Mouse (Mus musculus) heart, embryonic 16.5 days (tissue): ENCODE data around the gene Gm12216. TPM values are rescaled to one million over a fixed set of nuclear protein-coding genes. Genes with fewer than 3 reads are reported as not detected.

Experiments used
- ATAC-seq: fragments of 200-750 bp; cut with Nextera tagmentation; replicated peaks from 2 replicates; pipeline ENCODE4 v1.8.0; 2017; ENCODE audit warnings: moderate number of reproducible peaks; ENCODE audit not compliant: insufficient read depth, low FRiP score; ENCODE audit errors: extremely low read depth
- H3K27ac ChIP-seq: fragments of 300-500 bp; sonication (generic); 2 replicates; pipeline ENCODE4 v1.5.1; 2014; ENCODE audit warnings: mild to moderate bottlenecking, low read length, control low read depth, moderate library complexity
- H3K27me3 ChIP-seq: fragments of 300-500 bp; sonication (generic); 2 replicates; pipeline ENCODE4 v1.6.1; 2014; ENCODE audit warnings: low read length, mixed read lengths; ENCODE audit not compliant: control insufficient read depth, insufficient read depth
- H3K36me3 ChIP-seq: fragments of 300-500 bp; sonication (generic); 2 replicates; pipeline ENCODE4 v1.6.1; 2014; ENCODE audit not compliant: control insufficient read depth, insufficient read depth
- H3K4me1 ChIP-seq: fragments of 300-500 bp; sonication (generic); 2 replicates; pipeline ENCODE4 v1.6.1; 2014; ENCODE audit warnings: low read length, mixed read lengths; ENCODE audit not compliant: control insufficient read depth, insufficient read depth
- H3K4me2 ChIP-seq: fragments of 300-500 bp; sonication (generic); 2 replicates; pipeline ENCODE4 v1.6.1; 2014; ENCODE audit warnings: low read depth, mild to moderate bottlenecking, control low read depth, low read length
- H3K4me3 ChIP-seq: fragments of 300-500 bp; sonication (generic); 2 replicates; pipeline ENCODE4 v1.5.1; 2014; ENCODE audit warnings: mild to moderate bottlenecking, control low read depth, low read length
- H3K9ac ChIP-seq: fragments of 300-500 bp; sonication (generic); 2 replicates; pipeline ENCODE4 v1.6.1; 2014; ENCODE audit warnings: low read length, control low read depth
- H3K9me3 ChIP-seq: fragments of 300-500 bp; sonication (generic); replicated peaks from 2 replicates; pipeline ENCODE4 v1.6.1; 2016; ENCODE audit warnings: low read length; ENCODE audit not compliant: control insufficient read depth
- WGBS: fragments of 180-500 bp; shearing (Covaris S2); extraction: QIAGEN DNeasy Blood & Tissue Kit; methylation state at CpG from one replicate; pipeline ENCODE4 v1.1.7; 2014; 5-methylcytosine and 5-hydroxymethylcytosine counted together
- microRNA-seq: library from miRNA; unstranded; fragments of <30 nt; microRNA quantifications from one replicate; pipeline ENCODE4, GENCODE M21; 2017
- polyA plus RNA-seq: library from polyadenylated mRNA; unstranded; fragments of >200 nt; fragmentation: Nextera tagmentation; extraction: Ambion mirVana; gene quantifications from 2 replicates; pipeline ENCODE4 v1.2.1, GENCODE M21; 2015

Gm12216 gene
- polyA plus RNA-seq, 1 experiment from 2014 or later: 2.7 TPM

DNA sequence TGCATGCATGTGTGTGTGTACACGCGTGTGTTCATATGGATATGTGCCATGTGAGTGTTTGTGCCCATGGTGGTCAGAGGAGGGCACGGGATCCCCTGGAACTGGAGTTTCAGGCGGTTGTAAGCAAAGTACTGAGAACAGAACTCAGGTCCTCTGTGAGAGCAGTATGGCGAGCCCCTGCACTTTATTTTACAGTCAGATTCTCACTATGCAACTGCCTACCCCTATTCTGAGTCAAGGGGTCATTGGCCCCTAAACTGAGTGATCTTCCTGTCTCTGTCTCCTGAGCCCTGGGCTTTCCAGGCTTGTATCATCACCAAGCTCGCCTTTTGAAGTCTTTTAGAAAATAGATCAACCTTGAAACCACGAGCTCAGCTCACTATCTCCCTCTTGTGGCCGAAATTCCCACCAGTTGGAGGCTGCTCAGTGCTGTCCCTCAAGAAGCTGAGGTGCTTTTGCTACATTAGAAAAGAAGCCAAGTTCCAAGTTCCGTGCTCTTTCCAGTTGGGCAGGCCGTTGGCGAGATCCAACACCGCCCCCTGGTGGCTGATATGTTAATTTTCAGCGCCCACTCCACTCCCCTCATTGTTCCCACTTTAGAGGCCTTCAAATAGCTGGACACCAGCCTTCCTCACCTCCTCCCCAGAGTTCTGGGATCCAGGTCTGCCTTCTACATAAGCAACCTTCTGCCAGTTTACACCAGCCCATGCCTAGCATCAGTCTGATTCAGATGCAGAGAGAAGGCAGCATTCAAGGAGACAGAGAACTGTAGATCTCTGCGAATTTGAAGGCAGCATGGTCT, 122.1 kb downstream of the Gm12216 start:
- H3K36me3 ChIP-seq: no peaks in the 10 kb centered on the region
- no peaks in the 10 kb centered on the region for H3K27me3 ChIP-seq
- H3K4me2 ChIP-seq: no peak overlapping the region
- 44% methylated on average over 14 of the region's 14 CpGs for WGBS
- ATAC-seq: peak; percentile 69
- H3K9me3 ChIP-seq: no peaks in the 10 kb centered on the region
- no peak overlapping the region for H3K9ac ChIP-seq
- H3K4me1 ChIP-seq: no peaks in the 10 kb centered on the region
- no peak overlapping the region for H3K4me3 ChIP-seq
- no peak overlapping the region for H3K27ac ChIP-seq

DNA sequence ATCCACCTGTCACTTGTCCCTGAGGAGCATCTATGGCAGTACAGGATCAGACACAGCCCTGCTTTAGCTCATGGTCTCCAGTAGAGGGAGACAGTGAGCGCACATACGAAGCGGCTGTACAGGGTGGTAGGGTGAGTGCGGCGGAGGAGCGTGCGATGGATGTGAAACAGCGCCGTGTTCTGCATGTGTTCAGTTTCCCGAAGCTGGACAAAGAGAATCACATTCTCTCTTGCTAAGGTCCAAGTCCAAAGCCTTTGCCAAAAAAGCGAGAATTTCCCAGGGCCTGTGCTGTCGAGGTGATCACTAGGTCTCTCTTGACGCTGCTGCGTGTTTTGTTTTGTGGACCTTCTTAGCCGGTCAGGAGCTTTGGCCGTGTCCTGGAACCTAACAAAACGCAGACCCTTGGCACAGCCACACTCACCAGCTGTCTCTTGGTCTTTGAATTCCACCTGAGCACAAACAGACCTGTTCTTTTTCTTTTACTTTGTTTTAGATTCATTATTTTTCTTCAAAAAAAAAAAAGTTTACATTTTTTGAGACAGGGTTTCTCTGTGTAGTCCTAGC, 123.3 kb downstream of the Gm12216 start:
- no peak overlapping the region for H3K9ac ChIP-seq
- H3K27ac ChIP-seq: no peak overlapping the region
- peak overlapping the region; percentile 58 for H3K4me2 ChIP-seq
- ATAC-seq: peak; percentile 77
- WGBS: 26% methylated on average over 17 of the region's 17 CpGs
- peak overlapping the region; percentile 23 for H3K4me3 ChIP-seq
- H3K9me3 ChIP-seq: no peaks in the 10 kb centered on the region
- H3K4me1 ChIP-seq: no peaks in the 10 kb centered on the region
- H3K36me3 ChIP-seq: no peaks in the 10 kb centered on the region
- H3K27me3 ChIP-seq: no peaks in the 10 kb centered on the region

DNA sequence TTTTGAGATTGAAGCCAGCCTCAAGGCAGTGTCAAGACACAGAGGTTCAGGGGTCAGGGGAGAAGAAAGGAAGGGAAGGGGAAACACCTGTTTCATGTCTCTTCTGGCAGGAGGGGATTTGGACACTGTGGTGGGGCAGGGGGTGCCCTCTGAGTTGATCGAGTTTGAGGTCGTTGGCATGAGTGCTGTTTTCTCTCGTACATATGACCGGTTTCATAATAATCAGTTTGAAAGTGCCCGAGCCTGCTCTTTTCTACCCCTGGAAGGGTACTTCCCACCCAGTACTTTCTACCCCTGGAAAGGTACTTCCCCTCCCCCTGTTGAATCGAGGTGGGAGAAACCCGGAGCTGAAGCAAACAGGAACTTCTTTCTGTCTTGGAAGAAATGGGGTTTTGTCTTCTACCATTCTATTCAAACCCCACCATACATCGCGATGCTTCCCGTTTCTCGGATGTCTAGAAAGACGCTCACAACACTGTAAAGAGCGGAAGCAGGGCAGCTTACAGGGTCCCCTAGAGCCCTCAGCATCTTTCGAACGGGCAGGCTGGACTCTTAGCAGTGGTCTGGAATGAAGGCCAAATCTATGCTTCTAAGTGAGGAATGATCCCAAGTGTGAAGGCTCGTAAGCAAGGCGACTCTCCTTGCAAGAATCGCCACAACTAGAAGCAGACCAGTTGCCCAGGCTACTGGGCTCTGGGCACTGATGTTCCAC, 123.9 kb downstream of the Gm12216 start:
- H3K36me3 ChIP-seq: no peaks in the 10 kb centered on the region
- H3K9ac ChIP-seq: no peak overlapping the region
- WGBS: 67% methylated on average over 18 of the region's 18 CpGs
- no peak overlapping the region for H3K27ac ChIP-seq
- H3K9me3 ChIP-seq: no peaks in the 10 kb centered on the region
- no peak overlapping the region for H3K4me2 ChIP-seq
- H3K27me3 ChIP-seq: no peaks in the 10 kb centered on the region
- H3K4me1 ChIP-seq: no peaks in the 10 kb centered on the region
- H3K4me3 ChIP-seq: no peak overlapping the region
- no peak for ATAC-seq

DNA sequence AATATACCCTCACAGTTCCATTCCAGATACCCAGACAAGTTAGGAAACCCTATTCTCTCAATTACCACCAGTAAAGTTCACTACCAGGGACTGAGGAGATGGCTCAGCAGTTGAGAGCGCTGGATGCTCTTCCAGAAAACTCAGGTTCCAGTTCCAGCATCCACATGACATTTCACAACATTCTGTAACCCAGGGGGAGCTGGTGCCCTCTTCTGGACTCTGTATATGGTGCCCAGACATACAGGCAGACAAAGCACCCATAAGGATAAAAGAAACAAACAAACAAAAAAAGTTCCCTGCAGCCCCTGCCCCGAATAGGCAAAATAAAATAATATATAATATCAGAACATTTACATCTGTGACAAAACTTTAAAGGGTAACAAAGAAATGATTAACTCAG, 124.6 kb downstream of the Gm12216 start:
- no peak for ATAC-seq
- H3K27ac ChIP-seq: no peak overlapping the region
- no peak overlapping the region for H3K9ac ChIP-seq
- H3K36me3 ChIP-seq: no peaks in the 10 kb centered on the region
- no peaks in the 10 kb centered on the region for H3K4me1 ChIP-seq
- WGBS: 76% methylated on average over 2 of the region's 2 CpGs
- H3K27me3 ChIP-seq: no peaks in the 10 kb centered on the region
- no peak overlapping the region for H3K4me3 ChIP-seq
- no peaks in the 10 kb centered on the region for H3K9me3 ChIP-seq
- no peak overlapping the region for H3K4me2 ChIP-seq

DNA sequence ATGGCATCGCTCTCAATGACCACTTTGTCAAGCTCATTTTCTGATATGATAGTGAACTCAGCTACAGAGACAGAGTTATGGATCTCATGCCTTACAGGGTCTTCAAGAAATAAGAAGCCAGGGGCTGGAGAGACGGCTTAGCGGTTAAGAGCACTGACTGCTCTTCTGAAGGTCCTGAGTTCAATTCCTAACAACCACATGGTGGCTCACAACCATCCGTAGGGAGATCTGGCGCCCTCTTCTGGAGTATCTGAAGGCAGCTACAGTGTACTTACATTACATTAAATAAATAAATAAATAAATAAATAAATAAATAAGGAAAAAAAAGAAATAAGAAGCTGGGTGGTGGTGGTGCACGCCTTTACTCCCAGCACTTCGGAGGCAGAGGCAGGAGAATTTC, 125.2 kb downstream of the Gm12216 start:
- Histone ChIP-seq H3K4me2 (no peak overlapping the region), H3K9me3 (no peaks in the 10 kb centered on the region), H3K9ac (no peak overlapping the region), H3K36me3 (no peaks in the 10 kb centered on the region), H3K4me3 (no peak overlapping the region), H3K27ac (no peak overlapping the region), H3K4me1 (no peaks in the 10 kb centered on the region), H3K27me3 (no peaks in the 10 kb centered on the region)
- WGBS: 82% methylated on average over 7 of the region's 7 CpGs
- no peak for ATAC-seq

Small RNAs within 50 kb of the gene (microRNA-seq; reads per million reads assigned to microRNA genes)
- gene Mir7671: not detected

Other genes starting within 250 kb of the Gm12216 start
- 0.51 and 1.1 TPM in 2 replicates for gene Il4, start 240.6 kb downstream of the Gm12216 start, polyA plus RNA-seq
- 0.24 TPM in 1 of 2 replicates, not detected in the other for gene Il13, start 224.6 kb downstream of the Gm12216 start, polyA plus RNA-seq
- gene Rad50, start 151.9 kb downstream of the Gm12216 start, polyA plus RNA-seq: 19.9 and 23.9 TPM in 2 replicates
- not detected in 2 replicates for gene Il5, start 138.5 kb downstream of the Gm12216 start, polyA plus RNA-seq
- 17.2 and 25.7 TPM in 2 replicates for gene Irf1, start 89.2 kb downstream of the Gm12216 start, polyA plus RNA-seq
- 0.16 and 0.53 TPM in 2 replicates for gene Gm17334, start 86.1 kb downstream of the Gm12216 start, polyA plus RNA-seq
- gene Slc22a5, start 32.4 kb upstream of the Gm12216 start, polyA plus RNA-seq: 9.0 and 10.6 TPM in 2 replicates
- 2.0 and 2.5 TPM in 2 replicates for gene Slc22a21, start 121.1 kb upstream of the Gm12216 start, polyA plus RNA-seq
- 1.1 and 1.2 TPM in 2 replicates for gene Slc22a4, start 168.8 kb upstream of the Gm12216 start, polyA plus RNA-seq
- 16.0 and 26.4 TPM in 2 replicates for gene Pdlim4, start 209.8 kb upstream of the Gm12216 start, polyA plus RNA-seq
- 53.3 and 61.1 TPM in 2 replicates for gene P4ha2, start 240.8 kb upstream of the Gm12216 start, polyA plus RNA-seq